Comparison of ENCODE assay signal across 6 mouse cellular contexts in genomic region chr11:106233978-106234377, GRCm38 (mm10). TPM values are rescaled to one million over a fixed set of nuclear protein-coding genes. Genes with fewer than 3 reads are reported as not detected.
A peak's percentile ranks its signal among the peaks of the same experiment; 100 is the strongest.
DNase-seq lines count a peak whose midpoint lies in the region; ATAC-seq and TF ChIP-seq lines count a peak whose summit lies in the region.
"Not testable (repeated sequence)": the region's sequence is repeated elsewhere in the genome, so short reads cannot be mapped to it uniquely, and the experiment has no call there.

No protein-coding gene starts in this region.

- 85% methylated on average over 8 of the region's 8 CpGs for WGBS in hindbrain, postnatal 0 days
- 73% methylated on average over 8 of the region's 8 CpGs for WGBS in lung, embryonic 14.5 days
- WGBS in stomach, postnatal 0 days = 77% methylated on average over 8 of the region's 8 CpGs

- H3K36me3 ChIP-seq in MEL (ENCODE audit: control insufficient read depth in 1 of 2, insufficient read depth in 2 of 2, low read length in 2 of 2) = peaks cover 0 to 64% of the 10 kb centered on the region in 2 experiments; a peak in 3 of 4 replicates
- H3K36me3 ChIP-seq in hindbrain, postnatal 0 days (ENCODE audit: insufficient read depth, low read length) = peaks cover 52% of the 10 kb centered on the region
- H3K36me3 ChIP-seq in lung, embryonic 14.5 days (ENCODE audit: insufficient read depth) = peaks cover 81% of the 10 kb centered on the region
- H3K36me3 ChIP-seq in stomach, postnatal 0 days (ENCODE audit: control insufficient read depth, insufficient read depth, low read length) = not testable (repeated sequence)

- not testable (repeated sequence) for ATAC-seq in hindbrain, postnatal 0 days; lung, embryonic 14.5 days (ENCODE audit: insufficient read depth); stomach, postnatal 0 days (ENCODE audit: low FRiP score, low TSS enrichment)

- not testable (repeated sequence) for DNase-seq in MEL (ENCODE audit: low read depth, low spot score); gastrocnemius, adult 2 months; hindbrain, postnatal 0 days (ENCODE audit: low spot score); layer of hippocampus, adult 2 months (ENCODE audit: low spot score in 2 of 2); lung, embryonic 14.5 days; stomach, postnatal 0 days (ENCODE audit: low spot score)

- not testable (repeated sequence) for H3K9ac ChIP-seq in MEL (ENCODE audit: control insufficient read depth, low read depth, low read length, poor library complexity, severe bottlenecking); hindbrain, postnatal 0 days (replicated peaks; ENCODE audit: low read length); lung, embryonic 14.5 days; stomach, postnatal 0 days (ENCODE audit: low read length)

- peak; percentile 8 to 15 (median 9); a peak in 1 of 6 replicates for TF ChIP-seq CTCF in MEL (IDR thresholded peaks at IDR 0.05 in 2 of 3, conservative IDR thresholded peaks at IDR 0.05 in 1 of 3; ENCODE audit: control insufficient read depth in 1 of 3, insufficient read depth in 1 of 3, low read depth in 2 of 3, low read length in 3 of 3, poor library complexity in 1 of 3, severe bottlenecking in 1 of 3)
- TF ChIP-seq CTCF in gastrocnemius, adult 2 months (IDR thresholded peaks at IDR 0.05) = peak; percentile 50
- TF ChIP-seq CTCF in hindbrain, postnatal 0 days (IDR thresholded peaks at IDR 0.05; ENCODE audit: low read depth) = peak; percentile 27
- TF ChIP-seq CTCF in layer of hippocampus, adult 2 months (conservative IDR thresholded peaks at IDR 0.05) = peak; percentile 67
- 0 out of 2 replicates have a peak, but pooled peaks have one; percentile 17 for TF ChIP-seq CTCF in lung, embryonic 14.5 days (IDR thresholded peaks at IDR 0.05; ENCODE audit: low read depth)
- peak; percentile 49 for TF ChIP-seq CTCF in stomach, postnatal 0 days (IDR thresholded peaks at IDR 0.05; ENCODE audit: low read depth)

- not testable (repeated sequence) for H3K4me2 ChIP-seq in hindbrain, postnatal 0 days (ENCODE audit: low read depth, low read length); lung, embryonic 14.5 days; stomach, postnatal 0 days (replicated peaks; ENCODE audit: low read depth)

- not testable (repeated sequence) for H3K4me1 ChIP-seq in MEL (ENCODE audit: control insufficient read depth in 1 of 2, insufficient read depth in 2 of 2, low read length in 2 of 2); hindbrain, postnatal 0 days (ENCODE audit: insufficient read depth, low read length); lung, embryonic 14.5 days (ENCODE audit: insufficient read depth); stomach, postnatal 0 days (replicated peaks; ENCODE audit: control insufficient read depth, insufficient read depth)

- TF ChIP-seq POLR2A in MEL (IDR thresholded peaks at IDR 0.05; ENCODE audit: control insufficient read depth in 1 of 2, insufficient read depth in 1 of 2, low read depth in 1 of 2, low read length in 2 of 2, poor library complexity in 1 of 2) = not testable (repeated sequence)

- not testable (repeated sequence) for H3K27ac ChIP-seq in MEL (ENCODE audit: control insufficient read depth, low read depth, low read length); gastrocnemius, adult 2 months; hindbrain, postnatal 0 days; layer of hippocampus, adult 2 months; lung, embryonic 14.5 days (ENCODE audit: low read depth); stomach, postnatal 0 days (replicated peaks)

- not testable (repeated sequence) for H3K79me2 ChIP-seq in MEL (ENCODE audit: control insufficient read depth, insufficient read depth, low read length, poor library complexity)

- TF ChIP-seq RAD21 in MEL (IDR thresholded peaks at IDR 0.05; ENCODE audit: low read depth, low read length) = not testable (repeated sequence)

- not testable (repeated sequence) for TF ChIP-seq EP300 in MEL (IDR thresholded peaks at IDR 0.05; ENCODE audit: low read depth in 1 of 2, low read length in 2 of 2); stomach, postnatal 0 days (optimal IDR thresholded peaks at IDR 0.05)

- intact Hi-C loops in gastrocnemius, adult 2 months (cut with DNase I) = not testable (repeated sequence)

- H3K27me3 ChIP-seq in MEL (ENCODE audit: control insufficient read depth in 1 of 2, insufficient read depth in 2 of 2, low read length in 2 of 2); hindbrain, postnatal 0 days (ENCODE audit: insufficient read depth, low read length); lung, embryonic 14.5 days (ENCODE audit: insufficient read depth, low read length); stomach, postnatal 0 days (ENCODE audit: control insufficient read depth, insufficient read depth, low read length): not testable (repeated sequence)

- not testable (repeated sequence) for H3K9me3 ChIP-seq in MEL (replicated peaks; ENCODE audit: insufficient read depth, low read length); hindbrain, postnatal 0 days (ENCODE audit: low read length); lung, embryonic 14.5 days (ENCODE audit: low read depth, low read length); stomach, postnatal 0 days (ENCODE audit: control insufficient read depth, low read length)

- not testable (repeated sequence) for H3K4me3 ChIP-seq in MEL (ENCODE audit: control insufficient read depth in 1 of 2, insufficient read depth in 1 of 2, low read depth in 2 of 2, low read length in 2 of 2); gastrocnemius, adult 2 months; hindbrain, postnatal 0 days (ENCODE audit: low read length); layer of hippocampus, adult 2 months; lung, embryonic 14.5 days (ENCODE audit: low read depth, low read length); stomach, postnatal 0 days (ENCODE audit: low read depth, low read length)

RNA-seq across cellular contexts. Expression of gene Ddx42, which starts 17.3 kb away (rescaled TPM):
- total RNA-seq in MEL (2012; rRNA removed) = 56.1 and 62.6 TPM in 2 replicates
- 10 to 100 TPM in 1 of 2 experiments, not detected in 1; 57.7 TPM for polyA plus RNA-seq in MEL (2012; ENCODE audit: insufficient read depth in 1 of 2, insufficient read length in 2 of 2, low read depth in 1 of 2, low replicate concordance in 2 of 2, missing spikeins in 1 of 2)
- total RNA-seq in gastrocnemius, adult 2 months (2021) = 10 to 100 TPM; 24.3 to 24.7 TPM
- 34.1 and 38.1 TPM in 2 replicates for total RNA-seq in hindbrain, postnatal 0 days (2014; rRNA removed)
- polyA plus RNA-seq in hindbrain, postnatal 0 days (2015; fragmentation: Nextera tagmentation; extraction: Ambion mirVana) = 61.9 and 62.0 TPM in 2 replicates
- total RNA-seq in layer of hippocampus, adult 2 months (2021) = 10 to 100 TPM; 69.8 to 71.1 TPM
- 75.5 and 82.1 TPM in 2 replicates for polyA plus RNA-seq in lung, embryonic 14.5 days (2014; fragmentation: Nextera tagmentation; extraction: Ambion mirVana)
- polyA plus RNA-seq in stomach, postnatal 0 days (2015; fragmentation: Nextera tagmentation; extraction: Ambion mirVana) = 27.2 TPM in 2 replicates

RNA-seq across cellular contexts. Expression of gene Ccdc47, which starts 17.8 kb away (rescaled TPM):
- total RNA-seq in MEL (2012; rRNA removed) = 51.6 and 51.8 TPM in 2 replicates
- 100 to 1,000 TPM in 1 of 2 experiments, 10 to 100 TPM in 1; 47.6 to 145 TPM for polyA plus RNA-seq in MEL (2012; ENCODE audit: insufficient read depth in 1 of 2, insufficient read length in 2 of 2, low read depth in 1 of 2, low replicate concordance in 2 of 2, missing spikeins in 1 of 2)
- 10 to 100 TPM; 68.3 to 78.9 TPM for total RNA-seq in gastrocnemius, adult 2 months (2021)
- total RNA-seq in hindbrain, postnatal 0 days (2014; rRNA removed) = 15.2 and 16.9 TPM in 2 replicates
- 85.2 TPM in 2 replicates for polyA plus RNA-seq in hindbrain, postnatal 0 days (2015; fragmentation: Nextera tagmentation; extraction: Ambion mirVana)
- total RNA-seq in layer of hippocampus, adult 2 months (2021) = 10 to 100 TPM; 89.8 to 98.2 TPM
- 66.5 and 69.6 TPM in 2 replicates for polyA plus RNA-seq in lung, embryonic 14.5 days (2014; fragmentation: Nextera tagmentation; extraction: Ambion mirVana)
- 51.4 and 52.5 TPM in 2 replicates for polyA plus RNA-seq in stomach, postnatal 0 days (2015; fragmentation: Nextera tagmentation; extraction: Ambion mirVana)

RNA-seq across cellular contexts. Expression of gene Ftsj3, which starts 21.9 kb away (rescaled TPM):
- 268 and 308 TPM in 2 replicates for total RNA-seq in MEL (2012; rRNA removed)
- polyA plus RNA-seq in MEL (2012; ENCODE audit: insufficient read depth in 1 of 2, insufficient read length in 2 of 2, low read depth in 1 of 2, low replicate concordance in 2 of 2, missing spikeins in 1 of 2) = 100 to 1,000 TPM in 1 of 2 experiments, not detected in 1; 205 TPM
- 10 to 100 TPM; 21.9 to 22.3 TPM for total RNA-seq in gastrocnemius, adult 2 months (2021)
- total RNA-seq in hindbrain, postnatal 0 days (2014; rRNA removed) = 24.4 and 55.6 TPM in 2 replicates
- polyA plus RNA-seq in hindbrain, postnatal 0 days (2015; fragmentation: Nextera tagmentation; extraction: Ambion mirVana) = 28.5 and 29.4 TPM in 2 replicates
- 10 to 100 TPM; 33.5 to 36.1 TPM for total RNA-seq in layer of hippocampus, adult 2 months (2021)
- polyA plus RNA-seq in lung, embryonic 14.5 days (2014; fragmentation: Nextera tagmentation; extraction: Ambion mirVana) = 60.7 and 66.9 TPM in 2 replicates
- 24.4 and 24.5 TPM in 2 replicates for polyA plus RNA-seq in stomach, postnatal 0 days (2015; fragmentation: Nextera tagmentation; extraction: Ambion mirVana)

RNA-seq across cellular contexts. Expression of gene Psmc5, which starts 22.0 kb away (rescaled TPM):
- 426 and 451 TPM in 2 replicates for total RNA-seq in MEL (2012; rRNA removed)
- 100 to 1,000 TPM; 112 to 290 TPM for polyA plus RNA-seq in MEL (2012; ENCODE audit: insufficient read depth in 1 of 2, insufficient read length in 2 of 2, low read depth in 1 of 2, low replicate concordance in 2 of 2, missing spikeins in 1 of 2)
- total RNA-seq in gastrocnemius, adult 2 months (2021) = 100 to 1,000 TPM; 121 to 132 TPM
- total RNA-seq in hindbrain, postnatal 0 days (2014; rRNA removed) = 55.4 and 58.9 TPM in 2 replicates
- polyA plus RNA-seq in hindbrain, postnatal 0 days (2015; fragmentation: Nextera tagmentation; extraction: Ambion mirVana) = 305 and 308 TPM in 2 replicates
- 100 to 1,000 TPM; 160 to 176 TPM for total RNA-seq in layer of hippocampus, adult 2 months (2021)
- 275 and 288 TPM in 2 replicates for polyA plus RNA-seq in lung, embryonic 14.5 days (2014; fragmentation: Nextera tagmentation; extraction: Ambion mirVana)
- 202 and 206 TPM in 2 replicates for polyA plus RNA-seq in stomach, postnatal 0 days (2015; fragmentation: Nextera tagmentation; extraction: Ambion mirVana)

RNA-seq across cellular contexts. Expression of gene Strada, which starts 32.0 kb away (rescaled TPM):
- 25.5 and 27.4 TPM in 2 replicates for total RNA-seq in MEL (2012; rRNA removed)
- polyA plus RNA-seq in MEL (2012; ENCODE audit: insufficient read depth in 1 of 2, insufficient read length in 2 of 2, low read depth in 1 of 2, low replicate concordance in 2 of 2, missing spikeins in 1 of 2) = 10 to 100 TPM in 1 of 2 experiments, not detected in 1; 39.8 TPM
- 10 to 100 TPM; 10.0 to 10.5 TPM for total RNA-seq in gastrocnemius, adult 2 months (2021)
- 34.1 and 39.2 TPM in 2 replicates for total RNA-seq in hindbrain, postnatal 0 days (2014; rRNA removed)
- polyA plus RNA-seq in hindbrain, postnatal 0 days (2015; fragmentation: Nextera tagmentation; extraction: Ambion mirVana) = 23.6 and 25.0 TPM in 2 replicates
- total RNA-seq in layer of hippocampus, adult 2 months (2021) = 10 to 100 TPM; 32.0 to 34.3 TPM
- 31.7 and 32.6 TPM in 2 replicates for polyA plus RNA-seq in lung, embryonic 14.5 days (2014; fragmentation: Nextera tagmentation; extraction: Ambion mirVana)
- 9.9 and 11.8 TPM in 2 replicates for polyA plus RNA-seq in stomach, postnatal 0 days (2015; fragmentation: Nextera tagmentation; extraction: Ambion mirVana)

Comparison
In these comparisons a context has a peak if more than half of its experiments do, and no peak if none do; other contexts are left out.
1. CTCF ChIP-seq: peak in every context shown above with its lines; median percentile 67 in layer of hippocampus, adult 2 months; 50 in gastrocnemius, adult 2 months; 49 in stomach, postnatal 0 days; 27 in hindbrain, postnatal 0 days; 17 in lung, embryonic 14.5 days; 9 in MEL.